Mouse (Mus musculus): ENCODE measurements around the gene Zfand3. TPM values are rescaled to one million over a fixed set of nuclear protein-coding genes. Genes with fewer than 3 reads are reported as not detected.

The Zfand3 gene
- polyA plus RNA-seq, 1 experiment from 2014 or later: 47.2 TPM

DNA sequence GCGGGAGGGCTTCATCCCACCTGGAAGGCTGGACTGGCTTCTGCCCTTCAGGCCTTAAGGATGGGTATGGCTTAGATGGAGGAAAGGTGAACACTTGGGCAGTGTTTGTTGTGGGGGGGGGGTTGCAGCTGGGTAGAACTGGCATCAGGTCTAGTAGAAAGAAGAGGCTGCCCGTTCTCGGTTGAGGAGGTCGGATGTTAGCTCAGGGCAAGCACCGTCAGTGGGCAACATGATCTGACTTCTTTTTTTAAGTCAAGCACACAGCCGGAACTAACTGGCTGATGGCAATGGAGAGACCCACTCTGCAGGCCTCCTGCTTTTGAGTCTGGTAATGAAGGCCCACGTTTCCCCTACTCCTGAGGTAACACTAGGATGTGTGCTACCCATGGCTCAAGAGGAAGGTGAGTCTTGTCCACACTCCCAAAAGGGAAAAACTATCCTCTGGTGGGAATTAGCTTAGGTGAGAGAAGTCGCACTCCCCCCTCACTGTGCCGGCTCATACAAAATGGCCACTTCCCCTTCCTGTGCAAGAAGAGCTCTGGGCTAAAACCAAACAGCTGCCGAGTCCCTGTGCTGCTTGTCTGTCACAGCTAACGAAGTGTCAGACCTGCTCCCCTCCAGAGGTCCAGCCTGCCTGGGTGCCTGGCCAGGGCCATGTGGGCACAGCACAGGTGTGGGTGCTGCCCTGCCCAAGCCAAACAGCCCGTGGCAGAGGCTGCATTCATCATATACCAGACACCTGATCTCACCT is 192.9 kb downstream of the Zfand3 start:
- Histone ChIP-seq H3K27me3 (ENCODE audit: control insufficient read depth, insufficient read depth, low read length) (no peaks in the 10 kb centered on the region), H3K4me3 (ENCODE audit: low read depth, low read length) (no peak overlapping the region), H3K4me2 (replicated peaks; ENCODE audit: low read depth, low read length) (no peak overlapping the region), H3K36me3 (ENCODE audit: control insufficient read depth, insufficient read depth, low read length) (peaks cover 6% of the 10 kb centered on the region), H3K9me3 (ENCODE audit: control insufficient read depth, low read depth, low read length) (no peaks in the 10 kb centered on the region), H3K4me1 (ENCODE audit: control insufficient read depth, insufficient read depth, low read length) (peaks cover 40% of the 10 kb centered on the region), H3K27ac (ENCODE audit: low read length) (no peak overlapping the region), H3K9ac (replicated peaks; ENCODE audit: low read depth, low read length) (no peak overlapping the region)
- ATAC-seq (ENCODE audit: insufficient number of reproducible peaks, insufficient read depth, low FRiP score, low read depth): no peak
- 60% methylated on average over 12 of the region's 12 CpGs for WGBS

DNA sequence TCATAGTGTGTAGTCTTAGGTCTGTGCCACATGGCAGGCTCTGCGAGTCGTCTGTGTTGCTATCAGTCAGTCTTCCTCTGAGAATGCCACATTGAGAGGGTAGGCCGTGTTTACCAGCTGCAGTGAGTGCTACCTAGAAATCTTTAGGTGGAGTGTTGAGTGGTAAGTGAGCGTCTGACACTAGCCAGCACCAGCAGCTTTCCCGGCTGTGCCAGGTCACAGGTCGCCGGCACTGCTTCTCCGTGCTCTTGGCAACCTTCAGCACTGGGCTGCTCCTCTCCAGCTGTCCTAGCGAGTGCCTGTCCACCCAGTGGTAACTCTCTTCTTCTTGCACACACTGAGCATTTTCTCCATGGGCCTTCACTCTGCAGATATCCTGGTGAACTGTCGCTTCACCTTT is 193.9 kb downstream of the Zfand3 start:
- Histone ChIP-seq H3K4me3 (ENCODE audit: low read depth, low read length) (no peak overlapping the region), H3K27ac (ENCODE audit: low read length) (no peak overlapping the region; the same call in 1 of the 2 replicates), H3K4me2 (replicated peaks; ENCODE audit: low read depth, low read length) (no peak overlapping the region), H3K9ac (replicated peaks; ENCODE audit: low read depth, low read length) (no peak overlapping the region), H3K27me3 (ENCODE audit: control insufficient read depth, insufficient read depth, low read length) (no peaks in the 10 kb centered on the region), H3K4me1 (ENCODE audit: control insufficient read depth, insufficient read depth, low read length) (peaks cover 40% of the 10 kb centered on the region), H3K9me3 (ENCODE audit: control insufficient read depth, low read depth, low read length) (no peaks in the 10 kb centered on the region), H3K36me3 (ENCODE audit: control insufficient read depth, insufficient read depth, low read length) (peaks cover 2% of the 10 kb centered on the region; the same call in 1 of the 2 replicates)
- no peak for ATAC-seq (ENCODE audit: insufficient number of reproducible peaks, insufficient read depth, low FRiP score, low read depth)
- 55% methylated on average over 10 of the region's 10 CpGs for WGBS

DNA sequence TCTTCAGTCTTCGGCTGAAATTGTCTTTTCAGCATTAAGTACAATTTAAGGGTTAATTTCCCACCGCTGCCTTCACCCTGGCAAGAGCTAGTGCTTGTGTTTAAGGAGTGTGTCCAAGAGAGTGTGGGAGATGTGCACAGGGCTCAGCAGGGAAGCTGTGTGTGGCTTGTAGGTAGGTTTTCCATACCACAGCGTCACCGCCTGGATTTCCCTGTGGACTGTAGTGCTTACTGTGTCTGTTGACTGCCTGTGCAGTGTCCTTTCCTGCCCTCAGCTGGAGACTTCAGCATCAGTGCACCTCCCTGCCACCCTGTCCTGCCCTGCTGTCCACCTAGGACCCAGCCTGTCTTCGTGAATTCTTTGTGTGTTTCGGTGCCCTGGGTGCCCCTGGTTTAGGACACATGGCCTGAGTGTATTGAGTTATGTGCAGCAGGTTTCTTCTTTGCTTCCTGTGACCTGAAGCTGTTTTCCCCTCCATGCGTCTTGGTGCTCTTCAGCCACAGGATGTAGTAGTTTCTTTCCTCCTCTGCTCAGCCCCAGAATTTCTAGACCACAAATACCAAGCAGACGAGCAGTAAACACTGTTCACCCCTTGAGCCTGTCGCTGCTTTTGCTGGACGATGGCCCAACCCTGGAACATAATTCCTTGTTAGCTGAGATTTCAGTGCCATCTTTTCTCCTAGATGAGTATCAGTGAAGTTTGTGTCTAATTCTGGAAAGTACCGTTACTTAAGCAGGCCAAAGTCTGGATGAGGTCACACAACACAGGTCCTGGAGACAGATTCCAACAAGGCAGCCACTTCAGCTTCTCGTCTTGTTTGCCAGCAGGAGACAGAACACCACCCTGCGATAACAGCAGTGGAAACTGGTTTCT is 195.1 kb downstream of the Zfand3 start:
- no peak overlapping the region for H3K4me2 ChIP-seq (replicated peaks; ENCODE audit: low read depth, low read length)
- H3K36me3 ChIP-seq (ENCODE audit: control insufficient read depth, insufficient read depth, low read length): peaks cover 2% of the 10 kb centered on the region; the same call in 1 of the 2 replicates
- H3K9me3 ChIP-seq (ENCODE audit: control insufficient read depth, low read depth, low read length): no peaks in the 10 kb centered on the region
- H3K27me3 ChIP-seq (ENCODE audit: control insufficient read depth, insufficient read depth, low read length): no peaks in the 10 kb centered on the region
- no peak overlapping the region for H3K9ac ChIP-seq (replicated peaks; ENCODE audit: low read depth, low read length)
- no peak overlapping the region for H3K4me3 ChIP-seq (ENCODE audit: low read depth, low read length)
- WGBS: 57% methylated on average over 13 of the region's 13 CpGs
- ATAC-seq (ENCODE audit: insufficient number of reproducible peaks, insufficient read depth, low FRiP score, low read depth): no peak; the same call in 1 of the 2 replicates
- H3K4me1 ChIP-seq (ENCODE audit: control insufficient read depth, insufficient read depth, low read length): peaks cover 43% of the 10 kb centered on the region
- H3K27ac ChIP-seq (ENCODE audit: low read length): no peak overlapping the region

DNA sequence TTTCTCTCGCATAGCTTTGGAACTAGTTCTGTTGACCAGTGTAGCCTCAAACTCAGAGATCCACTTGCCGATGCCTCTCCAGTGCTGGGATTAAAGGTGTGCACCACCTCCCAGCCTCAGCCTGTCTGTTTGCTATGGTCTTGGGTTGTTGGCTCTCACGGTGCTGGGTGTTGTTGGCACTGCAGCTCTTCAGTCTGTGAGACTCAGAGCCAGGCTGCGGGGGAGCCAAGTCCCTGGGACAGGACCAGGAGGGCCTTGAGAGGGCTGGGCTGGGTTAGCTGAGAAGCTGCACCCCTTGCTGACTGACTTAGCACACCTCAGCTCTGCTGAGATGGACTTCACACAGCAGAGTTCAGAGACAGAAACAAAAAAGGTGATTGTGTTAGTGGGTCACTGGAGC is 195.8 kb downstream of the Zfand3 start:
- Histone ChIP-seq H3K27ac (ENCODE audit: low read length) (no peak overlapping the region), H3K4me2 (replicated peaks; ENCODE audit: low read depth, low read length) (no peak overlapping the region), H3K4me3 (ENCODE audit: low read depth, low read length) (no peak overlapping the region), H3K36me3 (ENCODE audit: control insufficient read depth, insufficient read depth, low read length) (no peaks in the 10 kb centered on the region), H3K27me3 (ENCODE audit: control insufficient read depth, insufficient read depth, low read length) (no peaks in the 10 kb centered on the region), H3K9ac (replicated peaks; ENCODE audit: low read depth, low read length) (no peak overlapping the region), H3K4me1 (ENCODE audit: control insufficient read depth, insufficient read depth, low read length) (peaks cover 47% of the 10 kb centered on the region), H3K9me3 (ENCODE audit: control insufficient read depth, low read depth, low read length) (no peaks in the 10 kb centered on the region)
- WGBS: 75% methylated on average over 4 of the region's 4 CpGs
- ATAC-seq (ENCODE audit: insufficient number of reproducible peaks, insufficient read depth, low FRiP score, low read depth): no peak

DNA sequence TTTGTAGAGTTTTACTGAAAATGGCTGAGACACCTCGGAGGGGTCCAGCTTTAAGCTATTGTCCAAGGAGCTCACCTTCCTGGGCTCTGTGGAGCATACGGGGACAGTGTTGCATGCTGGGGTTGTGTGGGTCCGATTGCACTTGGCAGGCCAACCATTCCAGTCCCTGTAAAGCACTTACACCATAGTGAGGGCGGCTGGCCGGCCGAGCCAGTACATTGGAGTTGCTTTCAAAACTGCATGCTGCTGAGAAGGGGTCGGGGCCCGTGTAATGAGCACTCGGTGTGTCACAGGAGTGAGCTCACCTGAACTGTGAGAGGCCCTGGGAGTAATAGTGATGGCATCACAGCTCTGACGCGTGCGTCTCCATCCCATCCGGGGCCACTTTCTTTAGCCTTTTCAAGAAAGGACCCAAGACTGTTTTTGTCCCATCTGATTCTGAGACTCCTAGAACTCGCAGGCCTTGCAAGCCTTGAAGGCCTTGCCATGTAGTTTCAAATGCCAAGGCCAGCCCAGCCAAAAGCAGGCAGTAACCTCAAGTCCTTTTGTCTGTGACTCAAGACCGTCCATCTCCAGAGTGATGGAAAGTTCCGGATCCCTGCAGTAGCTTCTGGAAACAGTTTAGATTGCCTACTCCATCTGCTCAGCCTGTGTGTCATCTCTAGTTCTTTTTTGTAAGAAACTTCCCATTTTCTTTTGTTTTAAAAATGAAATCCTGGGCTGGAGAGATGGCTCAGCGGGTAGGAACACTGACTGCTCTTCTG is 200.7 kb downstream of the Zfand3 start:
- no peak for ATAC-seq (ENCODE audit: insufficient number of reproducible peaks, insufficient read depth, low FRiP score, low read depth)

DNA sequence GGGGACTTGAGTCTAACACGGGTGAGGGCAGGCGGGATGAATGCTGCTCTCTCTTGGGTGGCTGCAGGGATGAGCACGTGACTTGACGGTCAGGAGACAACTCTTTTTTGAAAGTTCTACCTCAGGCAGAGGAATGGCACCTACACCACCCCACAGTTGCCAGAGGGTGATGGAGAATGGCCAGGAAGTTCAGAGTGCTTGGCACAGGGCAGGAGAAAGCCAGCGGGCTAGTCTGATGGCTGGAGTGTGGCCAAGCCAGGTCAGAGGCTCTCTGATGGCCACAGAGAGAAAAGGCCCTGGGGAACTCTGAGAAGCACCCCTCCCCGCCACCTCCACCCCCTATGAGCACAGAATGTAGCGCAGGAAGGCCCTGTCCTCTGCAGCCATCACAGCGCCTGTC is 205.7 kb downstream of the Zfand3 start:
- H3K9ac ChIP-seq (replicated peaks; ENCODE audit: low read depth, low read length): no peak overlapping the region
- WGBS: 92% methylated on average over 8 of the region's 8 CpGs
- no peak for ATAC-seq (ENCODE audit: insufficient number of reproducible peaks, insufficient read depth, low FRiP score, low read depth)

More for the DNA sequence above, 200.7 kb downstream of the Zfand3 start:
- H3K4me3 ChIP-seq (ENCODE audit: low read depth, low read length): no peak overlapping the region
- H3K4me2 ChIP-seq (replicated peaks; ENCODE audit: low read depth, low read length): no peak overlapping the region
- H3K4me1 ChIP-seq (ENCODE audit: control insufficient read depth, insufficient read depth, low read length): peaks cover 18% of the 10 kb centered on the region; the same call in 1 of the 2 replicates
- peaks cover 14% of the 10 kb centered on the region for H3K36me3 ChIP-seq (ENCODE audit: control insufficient read depth, insufficient read depth, low read length)
- 93% methylated on average over 17 of the region's 17 CpGs for WGBS
- no peaks in the 10 kb centered on the region for H3K9me3 ChIP-seq (ENCODE audit: control insufficient read depth, low read depth, low read length)
- H3K27ac ChIP-seq (ENCODE audit: low read length): no peak overlapping the region
- no peaks in the 10 kb centered on the region for H3K27me3 ChIP-seq (ENCODE audit: control insufficient read depth, insufficient read depth, low read length)
- H3K9ac ChIP-seq (replicated peaks; ENCODE audit: low read depth, low read length): no peak overlapping the region

DNA sequence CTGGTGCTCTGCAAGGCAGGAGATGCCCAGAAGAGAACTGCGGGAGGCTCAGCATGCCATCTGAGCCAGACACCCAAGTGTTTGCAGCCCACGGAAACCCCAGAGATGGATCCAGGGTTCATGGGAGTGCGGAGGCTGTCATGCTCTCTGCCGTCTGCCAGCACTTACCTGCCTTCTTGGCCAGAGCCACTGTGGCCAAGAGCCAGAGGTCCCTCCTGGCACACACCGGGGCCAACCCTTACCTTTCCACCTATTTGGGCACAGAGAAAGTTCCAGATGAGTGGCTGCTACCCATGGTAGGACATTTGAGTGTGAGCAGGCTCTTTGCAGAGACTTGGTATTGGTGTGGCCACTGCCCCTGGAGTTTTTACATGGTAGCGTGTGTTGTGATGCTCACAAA is 206.4 kb downstream of the Zfand3 start:
- H3K4me1 ChIP-seq (ENCODE audit: control insufficient read depth, insufficient read depth, low read length): peaks cover 4% of the 10 kb centered on the region; the same call in 1 of the 2 replicates
- H3K36me3 ChIP-seq (ENCODE audit: control insufficient read depth, insufficient read depth, low read length): peaks cover 30% of the 10 kb centered on the region
- no peak overlapping the region for H3K4me2 ChIP-seq (replicated peaks; ENCODE audit: low read depth, low read length)
- no peak overlapping the region for H3K9ac ChIP-seq (replicated peaks; ENCODE audit: low read depth, low read length)
- no peak overlapping the region for H3K27ac ChIP-seq (ENCODE audit: low read length)
- ATAC-seq (ENCODE audit: insufficient number of reproducible peaks, insufficient read depth, low FRiP score, low read depth): no peak
- 91% methylated on average over 6 of the region's 6 CpGs for WGBS
- H3K9me3 ChIP-seq (ENCODE audit: control insufficient read depth, low read depth, low read length): no peaks in the 10 kb centered on the region
- H3K4me3 ChIP-seq (ENCODE audit: low read depth, low read length): no peak overlapping the region
- H3K27me3 ChIP-seq (ENCODE audit: control insufficient read depth, insufficient read depth, low read length): no peaks in the 10 kb centered on the region

More for the DNA sequence above, 205.7 kb downstream of the Zfand3 start:
- peaks cover 30% of the 10 kb centered on the region for H3K36me3 ChIP-seq (ENCODE audit: control insufficient read depth, insufficient read depth, low read length)
- H3K27ac ChIP-seq (ENCODE audit: low read length): no peak overlapping the region
- H3K4me2 ChIP-seq (replicated peaks; ENCODE audit: low read depth, low read length): no peak overlapping the region
- H3K27me3 ChIP-seq (ENCODE audit: control insufficient read depth, insufficient read depth, low read length): no peaks in the 10 kb centered on the region
- no peak overlapping the region for H3K4me3 ChIP-seq (ENCODE audit: low read depth, low read length)
- no peaks in the 10 kb centered on the region for H3K9me3 ChIP-seq (ENCODE audit: control insufficient read depth, low read depth, low read length)
- H3K4me1 ChIP-seq (ENCODE audit: control insufficient read depth, insufficient read depth, low read length): peaks cover 5% of the 10 kb centered on the region; the same call in 1 of the 2 replicates

DNA sequence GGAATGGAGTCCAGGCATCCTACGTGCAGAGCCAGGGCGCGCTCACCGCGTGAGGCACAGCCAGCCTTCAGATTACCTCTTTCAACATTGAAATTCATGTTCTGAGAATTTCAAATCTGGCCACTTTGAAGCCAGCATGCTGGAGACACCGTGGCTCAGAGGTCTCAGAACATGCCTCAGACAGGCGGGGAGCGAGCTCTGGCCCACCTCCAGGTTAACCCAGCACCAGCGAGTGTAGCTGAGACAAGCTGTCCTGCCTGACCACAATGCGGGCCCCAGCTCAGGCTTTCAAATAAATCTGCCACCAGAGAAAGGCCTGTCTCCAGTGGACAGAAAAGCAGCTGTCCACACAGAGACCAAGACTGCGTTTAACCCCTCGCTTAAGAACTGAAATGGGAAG is 208.1 kb downstream of the Zfand3 start:
- 75% methylated on average over 12 of the region's 12 CpGs for WGBS
- Histone ChIP-seq H3K27me3 (ENCODE audit: control insufficient read depth, insufficient read depth, low read length) (no peaks in the 10 kb centered on the region), H3K4me2 (replicated peaks; ENCODE audit: low read depth, low read length) (no peak overlapping the region), H3K9me3 (ENCODE audit: control insufficient read depth, low read depth, low read length) (no peaks in the 10 kb centered on the region), H3K27ac (ENCODE audit: low read length) (no peak overlapping the region), H3K4me1 (ENCODE audit: control insufficient read depth, insufficient read depth, low read length) (no peaks in the 10 kb centered on the region), H3K9ac (replicated peaks; ENCODE audit: low read depth, low read length) (no peak overlapping the region), H3K4me3 (ENCODE audit: low read depth, low read length) (no peak overlapping the region), H3K36me3 (ENCODE audit: control insufficient read depth, insufficient read depth, low read length) (peaks cover 30% of the 10 kb centered on the region)
- ATAC-seq (ENCODE audit: insufficient number of reproducible peaks, insufficient read depth, low FRiP score, low read depth): no peak
